Mouse (Mus musculus) heart, adult 8-10 months (tissue): ENCODE results near the gene Crebl2. TPM values are rescaled to one million over a fixed set of nuclear protein-coding genes. Genes with fewer than 3 reads are reported as not detected.
A peak's percentile ranks its signal among the peaks of the same experiment; 100 is the strongest.

ENCODE experiments used
- DNase-seq: peaks from one replicate; pipeline ENCODE4 v3.0.0; 2022; ENCODE audit warnings: low spot score
- total RNA-seq, 4 experiments: library from RNA; stranded (reverse); gene quantifications; 2 replicates each; pipeline ENCODE4 v1.2.4; 2022

Gene Crebl2
- 10 to 100 TPM; 14.6 to 20.1 (median 17.0) TPM for total RNA-seq

DNA sequence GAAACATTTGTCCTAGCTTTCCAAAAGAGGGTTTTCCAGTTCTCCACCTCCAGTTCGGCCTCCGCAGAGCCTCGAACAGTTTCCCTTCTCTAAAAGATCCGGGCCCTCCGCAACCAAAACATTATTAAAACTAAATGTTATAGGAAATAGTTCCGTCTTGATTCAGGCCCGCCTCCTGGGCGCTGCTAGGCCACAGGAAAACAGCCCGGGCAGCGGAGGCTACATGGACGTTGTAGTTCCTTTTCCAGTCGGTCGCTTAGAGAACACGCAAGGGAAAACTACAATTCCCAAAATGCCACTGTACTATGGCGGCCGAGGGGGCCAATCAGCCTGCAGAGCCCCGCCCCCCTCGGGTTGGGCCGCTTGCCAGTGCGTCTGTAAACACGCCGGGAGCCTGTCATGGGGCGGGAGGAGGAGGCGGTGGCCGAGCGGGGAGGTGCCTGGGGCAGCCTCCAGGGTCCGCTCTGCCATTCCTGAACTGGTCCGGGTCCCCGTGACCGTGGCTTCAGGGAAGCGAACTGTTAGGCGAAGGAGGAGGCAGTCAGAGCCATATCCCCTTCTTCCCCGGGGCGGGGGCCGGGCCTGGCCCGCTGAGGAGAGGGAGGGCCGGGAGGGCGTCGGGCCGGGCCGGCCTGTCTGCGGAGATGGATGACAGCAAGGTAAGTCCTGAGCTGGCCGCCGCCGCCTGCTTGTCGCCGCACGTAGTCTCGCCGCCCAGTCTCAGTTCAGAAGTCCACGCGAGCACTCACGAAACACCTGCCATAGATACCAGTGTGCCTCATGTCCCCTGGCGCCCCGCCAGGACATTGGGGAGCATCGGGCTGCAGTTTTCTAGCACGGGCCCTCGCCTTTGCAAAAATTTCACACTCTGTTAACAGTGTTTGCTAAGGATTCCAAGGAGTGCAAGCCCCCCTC lies at the start of gene Crebl2:
Gene Crebl2 (plus strand): TSS at position 369 of the 915 bp plus-strand sequence.
- DNase-seq = peak; percentile 99

DNA sequence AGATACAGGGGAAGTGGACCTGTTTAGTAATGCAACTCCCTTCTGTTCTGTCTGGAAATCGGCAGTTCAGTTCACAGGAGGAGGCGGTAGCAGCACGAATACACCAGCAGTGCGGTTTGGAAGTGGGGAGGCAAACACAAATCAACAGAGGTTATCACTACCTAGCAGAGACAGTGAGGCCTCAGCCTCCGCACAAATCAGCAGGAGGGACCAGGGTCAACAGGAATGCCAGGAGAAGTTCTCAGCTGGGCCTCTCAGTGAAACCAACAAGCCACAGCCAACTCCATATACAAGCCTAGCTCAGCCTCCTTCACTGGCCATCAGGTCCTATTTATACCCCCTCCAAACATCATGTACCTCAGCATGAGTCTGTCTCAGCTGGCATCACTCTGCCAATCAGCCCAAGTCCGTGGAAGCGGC lies 48.5 kb upstream of the Crebl2 start:
- no peak for DNase-seq

- no peak for DNase-seq
Observed at GRCm38 (mm10) chr6:134782900-134783299, 47.1 kb upstream of the Crebl2 start.

GRCm38 (mm10) chr6:134786426-134786825 lies 43.5 kb upstream of the Crebl2 start:
- DNase-seq = no peak

DNA sequence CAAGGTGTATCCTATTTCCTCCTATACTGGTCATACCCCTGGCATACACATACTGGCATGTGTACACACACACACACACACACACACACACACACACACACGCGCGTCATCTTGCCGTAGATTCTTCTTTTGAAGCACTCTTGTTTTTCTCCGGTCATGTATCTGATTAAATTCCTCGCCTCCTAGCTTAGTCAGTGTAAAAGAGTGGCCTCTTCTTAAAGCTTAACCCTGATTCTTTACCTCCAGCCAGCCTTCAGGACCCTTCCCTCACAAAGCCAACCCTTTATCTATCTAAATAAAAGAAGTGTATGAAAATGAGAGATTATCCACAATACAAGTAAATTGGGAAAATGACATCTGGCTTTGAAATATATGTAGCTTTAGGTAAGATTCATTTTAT lies 40.9 kb upstream of the Crebl2 start:
- DNase-seq = no peak

DNA sequence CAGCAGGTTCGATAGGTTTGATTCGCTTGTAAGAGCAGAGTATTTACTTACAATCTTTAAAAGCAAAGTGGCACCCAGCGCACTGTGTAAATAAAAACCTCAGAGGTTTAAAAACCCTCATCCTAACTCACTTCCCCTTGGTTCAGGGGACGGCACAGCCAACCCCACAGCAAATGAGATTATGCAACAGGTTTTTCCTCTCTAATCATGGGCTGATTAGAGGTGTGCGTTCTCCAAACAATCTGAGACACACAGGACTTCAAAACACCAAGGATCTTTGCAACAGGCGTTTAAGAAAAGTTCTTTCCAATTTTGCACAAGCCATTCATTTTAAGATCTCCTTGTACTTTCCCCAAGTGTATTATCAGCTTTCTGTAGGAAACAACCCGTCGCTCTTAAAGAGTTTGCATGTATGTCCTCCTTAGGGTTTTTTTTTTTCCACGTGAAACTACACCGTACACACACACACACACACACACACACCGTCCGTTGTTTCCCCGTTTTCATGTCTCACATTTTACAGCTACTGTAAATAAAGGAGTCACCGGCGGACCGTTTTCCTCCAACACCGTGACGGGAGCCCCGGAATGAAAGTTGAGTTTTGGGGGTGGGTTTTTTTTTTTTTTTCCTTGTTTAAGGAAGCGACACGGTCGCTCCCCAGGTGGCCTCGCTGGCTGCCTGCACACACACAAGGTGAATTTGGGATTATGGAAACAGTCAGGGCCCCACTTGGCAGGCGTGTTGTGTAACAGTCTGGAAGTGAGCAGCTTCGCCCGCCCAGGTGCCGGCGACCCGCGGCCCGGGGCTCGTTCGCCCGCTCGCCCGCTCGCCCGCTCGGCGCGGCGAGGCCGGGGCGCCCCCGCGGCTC lies 38.5 kb upstream of the Crebl2 start:
- DNase-seq = peak; percentile 46

DNA sequence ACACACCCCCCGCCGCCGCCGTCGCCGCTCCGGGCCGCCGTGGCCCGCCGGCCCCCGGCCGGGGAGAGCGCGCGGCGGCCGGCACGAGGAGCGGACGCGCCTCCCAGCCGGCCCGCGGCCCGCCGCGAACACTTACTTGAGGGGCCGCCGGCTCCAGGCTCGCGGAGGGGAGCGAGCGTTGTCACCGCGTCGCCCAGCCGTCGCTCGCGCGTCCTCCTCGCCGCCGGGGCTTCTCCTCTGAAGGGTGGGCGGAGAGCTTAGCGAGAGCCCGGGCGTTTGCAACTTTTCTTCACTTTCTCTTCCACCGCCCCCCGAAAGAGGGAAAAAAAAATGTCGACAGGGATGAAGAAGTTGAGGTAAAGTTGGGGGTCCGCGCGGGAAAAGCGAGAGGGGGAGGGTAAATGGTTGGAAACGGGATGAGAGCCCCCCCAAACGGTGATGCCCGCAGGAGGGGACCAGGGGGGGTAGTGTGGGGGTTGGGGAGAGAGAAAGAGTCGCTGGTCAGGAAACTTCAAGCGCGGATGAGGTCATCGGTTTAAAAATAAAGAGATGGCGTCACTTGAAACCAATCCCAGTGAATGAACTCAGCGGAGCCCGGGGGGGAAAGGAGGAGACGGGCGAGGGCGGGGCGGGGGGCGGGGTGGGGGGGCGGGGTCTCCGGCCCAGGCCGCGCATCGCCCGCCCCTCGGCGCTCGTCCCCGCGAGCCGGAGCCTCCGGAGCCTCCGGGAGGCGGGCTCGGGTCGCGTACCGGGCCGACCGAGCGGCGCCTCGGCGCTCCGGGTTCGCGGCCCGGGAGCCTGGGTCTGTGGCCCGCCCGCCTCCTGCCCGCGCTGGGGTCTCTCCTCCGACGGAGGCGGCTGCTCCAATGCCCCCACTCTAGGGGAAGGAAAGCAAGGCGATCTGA lies 37.6 kb upstream of the Crebl2 start, which contains the start of gene Dusp16:
Gene Dusp16 (minus strand): TSS at position 485 of the 905 bp plus-strand sequence.
- DNase-seq = peak; percentile 98

GRCm38 (mm10) chr6:134793046-134793806 lies 36.7 kb upstream of the Crebl2 start:
- DNase-seq = no peak

- DNase-seq = peak; percentile 78
Observed at GRCm38 (mm10) chr6:134793911-134794520, 35.9 kb upstream of the Crebl2 start.

DNA sequence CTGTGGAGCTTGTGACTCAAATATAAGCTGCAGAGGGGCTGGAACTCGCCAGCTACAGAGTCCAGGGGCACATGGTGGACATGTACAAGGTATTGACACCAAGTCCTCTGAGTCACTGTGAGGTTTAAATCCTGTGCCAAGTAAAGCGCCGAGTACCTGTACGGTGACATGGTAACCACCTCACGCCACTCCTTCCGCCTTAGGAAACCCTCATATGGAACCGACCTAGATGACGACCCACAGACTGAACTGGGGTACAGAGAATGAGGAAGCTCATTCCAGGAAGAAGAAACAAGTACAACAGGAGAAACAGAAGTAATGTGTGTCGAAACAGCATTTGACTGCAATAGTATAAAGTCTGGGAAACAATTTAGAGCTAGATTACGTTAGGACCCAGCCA lies 33.7 kb upstream of the Crebl2 start:
- DNase-seq = no peak

- DNase-seq = no peak
Observed at GRCm38 (mm10) chr6:134801483-134801882, 28.5 kb upstream of the Crebl2 start.

GRCm38 (mm10) chr6:134802641-134803043 lies 27.3 kb upstream of the Crebl2 start:
- no peak for DNase-seq

GRCm38 (mm10) chr6:134804736-134805277 lies 25.1 kb upstream of the Crebl2 start:
- DNase-seq = no peak

GRCm38 (mm10) chr6:134806130-134806529 lies 23.8 kb upstream of the Crebl2 start:
- no peak for DNase-seq

- no peak for DNase-seq
Observed at GRCm38 (mm10) chr6:134807091-134807490, 22.9 kb upstream of the Crebl2 start.

- DNase-seq = no peak
Observed at GRCm38 (mm10) chr6:134807794-134808193, 22.2 kb upstream of the Crebl2 start.

- DNase-seq = no peak
Observed at GRCm38 (mm10) chr6:134813066-134813465, 16.9 kb upstream of the Crebl2 start.

DNA sequence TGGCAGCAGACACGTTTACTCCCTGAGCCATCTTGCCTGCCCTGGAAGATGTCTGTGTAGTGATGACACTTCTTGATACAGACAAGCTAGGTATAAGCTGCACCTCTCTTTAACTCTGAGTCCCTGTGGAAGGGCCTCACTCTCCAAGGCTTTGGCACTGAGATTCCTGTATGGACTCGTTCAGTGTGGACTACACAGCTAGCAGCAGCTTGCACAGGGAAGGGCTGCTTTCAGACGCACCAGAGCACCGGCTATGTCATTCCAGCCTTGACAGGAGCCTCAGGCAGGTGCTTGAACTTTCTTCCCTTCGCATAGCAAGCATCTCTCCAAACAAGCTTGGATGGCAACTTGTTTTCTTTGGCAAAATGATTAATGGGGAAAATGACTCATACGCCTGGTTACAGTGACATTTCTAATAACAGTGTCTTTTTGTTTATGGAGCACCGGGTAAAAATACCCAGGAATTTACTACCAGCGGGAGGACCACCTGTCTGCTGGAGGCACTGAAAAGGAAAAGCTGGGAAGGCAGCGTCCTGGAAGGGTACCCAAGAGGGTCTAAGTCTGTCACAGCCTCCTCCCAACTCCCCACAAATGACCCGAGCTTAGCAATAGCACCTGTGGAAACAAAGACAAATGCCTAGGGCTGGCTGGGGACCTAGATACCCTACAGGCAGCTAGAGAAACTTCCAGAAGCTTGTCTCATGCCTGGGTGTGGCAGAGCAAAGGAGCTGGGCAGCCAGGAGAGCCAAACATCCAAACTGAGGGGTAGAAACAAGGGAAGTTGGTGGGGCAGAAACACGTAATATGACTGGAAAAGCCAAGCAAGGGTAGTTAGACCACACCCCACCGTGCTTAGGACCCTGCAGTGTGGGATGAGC lies 12.7 kb upstream of the Crebl2 start:
- no peak for DNase-seq

DNA sequence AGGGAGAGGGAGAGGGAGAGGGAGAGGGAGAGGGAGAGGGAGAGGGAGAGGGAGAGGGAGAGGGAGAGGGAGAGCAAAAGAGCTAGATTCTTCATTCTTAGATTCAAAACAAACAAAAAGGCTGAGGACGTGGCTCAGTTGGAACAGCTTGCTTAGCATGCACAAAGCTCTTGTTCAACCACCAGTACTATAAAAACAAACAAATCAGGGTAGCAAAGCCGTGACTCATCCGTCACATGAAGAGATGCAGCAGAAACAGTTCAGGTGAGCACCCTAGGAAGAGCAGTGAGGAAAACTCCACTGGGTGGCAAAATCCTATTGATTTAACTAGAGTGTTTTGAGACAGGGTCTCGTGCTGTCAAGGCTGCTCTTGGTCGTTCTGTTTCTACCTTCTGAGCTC lies 10.2 kb upstream of the Crebl2 start:
- DNase-seq = no peak
